Mouse (Mus musculus) kidney, adult 2 months (tissue): ENCODE measurements around the gene Ppp1r1a.

Source experiments
- CTCF ChIP-seq: fragments of 200-500 bp; conservative IDR thresholded peaks from 2 replicates; pipeline ENCODE4 v1.5.1; 2011; ENCODE audit warnings: low read depth, mild to moderate bottlenecking, control low read depth, low read length, moderate library complexity, mixed read lengths; ENCODE audit not compliant: insufficient read depth, insufficient read length
- POLR2A ChIP-seq: fragments of 200-500 bp; IDR thresholded peaks from one replicate; pipeline ENCODE4 v1.6.1; 2011; ENCODE audit warnings: low read depth, low read length, control low read depth

GRCm38 (mm10) chr15:103486658-103487057 is 51.1 kb downstream of the Ppp1r1a start:
- TF ChIP-seq CTCF (no peak), POLR2A (no peak)
